Mouse (Mus musculus) thymus, adult 2 months (tissue): ENCODE results near the gene Rex2.
"Not testable (repeated sequence)": the region's sequence is repeated elsewhere in the genome, so short reads cannot be mapped to it uniquely, and the experiment has no call there.

Source experiments
- CTCF ChIP-seq: fragments of 200-500 bp; IDR thresholded peaks from 2 replicates; pipeline ENCODE4 v1.5.1; 2012; ENCODE audit warnings: mild to moderate bottlenecking, control low read depth, low read length, moderate library complexity, borderline replicate concordance; ENCODE audit not compliant: control insufficient read depth, poor library complexity, insufficient read depth; ENCODE audit errors: extremely low read depth
- POLR2A ChIP-seq: fragments of 200-500 bp; IDR thresholded peaks from 2 replicates; pipeline ENCODE4 v1.6.1; 2012; ENCODE audit warnings: mild to moderate bottlenecking, low read length, control low read depth, moderate library complexity; ENCODE audit not compliant: control insufficient read depth, poor library complexity, insufficient read depth; ENCODE audit errors: extremely low read depth

GRCm38 (mm10) chr4:147066380-147066779 lies 44.7 kb downstream of the Rex2 start:
- not testable (repeated sequence) for TF ChIP-seq CTCF, POLR2A
